Mouse (Mus musculus) intestine, embryonic 16.5 days (tissue): ENCODE measurements around the gene Pard6b. TPM values are rescaled to one million over a fixed set of nuclear protein-coding genes. Genes with fewer than 3 reads are reported as not detected.

Experiments used
- ATAC-seq: fragments of 200-750 bp; cut with Nextera tagmentation; 2 replicates; pipeline ENCODE4 v1.8.0; 2017; ENCODE audit warnings: moderate TSS enrichment, moderate library complexity
- H3K27ac ChIP-seq: fragments of 300-500 bp; sonication (generic); 2 replicates; pipeline ENCODE4 v1.5.1; 2014; ENCODE audit warnings: mild to moderate bottlenecking, low read length
- H3K27me3 ChIP-seq: fragments of 300-500 bp; sonication (generic); replicated peaks from 2 replicates; pipeline ENCODE4 v1.6.1; 2014; ENCODE audit warnings: low read length, control low read depth, mixed read lengths; ENCODE audit not compliant: control insufficient read depth, insufficient read depth
- H3K36me3 ChIP-seq: fragments of 300-500 bp; sonication (generic); 2 replicates; pipeline ENCODE4 v1.6.1; 2014; ENCODE audit warnings: low read length, control low read depth; ENCODE audit not compliant: control insufficient read depth, insufficient read depth
- H3K4me1 ChIP-seq: fragments of 300-500 bp; sonication (generic); 2 replicates; pipeline ENCODE4 v1.6.1; 2014; ENCODE audit warnings: low read length, control low read depth, mixed read lengths; ENCODE audit not compliant: control insufficient read depth, insufficient read depth
- H3K4me2 ChIP-seq: fragments of 300-500 bp; sonication (generic); 2 replicates; pipeline ENCODE4 v1.6.1; 2014; ENCODE audit warnings: low read depth, low read length, control low read depth
- H3K4me3 ChIP-seq: fragments of 300-500 bp; sonication (generic); 2 replicates; pipeline ENCODE4 v1.5.1; 2014; ENCODE audit warnings: mild to moderate bottlenecking, low read length
- H3K9ac ChIP-seq: fragments of 300-500 bp; sonication (generic); 2 replicates; pipeline ENCODE4 v1.6.1; 2014; ENCODE audit warnings: low read depth, low read length
- H3K9me3 ChIP-seq: fragments of 300-500 bp; sonication (generic); 2 replicates; pipeline ENCODE4 v1.6.1; 2016; ENCODE audit warnings: low read length, control low read depth; ENCODE audit not compliant: control insufficient read depth
- WGBS: fragments of 180-500 bp; shearing (Covaris S2); extraction: QIAGEN DNeasy Blood & Tissue Kit; methylation state at CpG from one replicate; pipeline ENCODE4 v1.1.7; 2014; 5-methylcytosine and 5-hydroxymethylcytosine counted together
- polyA plus RNA-seq: library from polyadenylated mRNA; unstranded; fragments of >200 nt; fragmentation: Nextera tagmentation; extraction: Ambion mirVana; gene quantifications from 2 replicates; pipeline ENCODE4 v1.2.1, GENCODE M21; 2015

Pard6b gene
- polyA plus RNA-seq, 1 experiment from 2014 or later, result 7.8 TPM

- Histone ChIP-seq H3K4me1 (peaks cover 16% of the 10 kb centered on the region), H3K9ac (no peak overlapping the region), H3K4me3 (no peak overlapping the region), H3K27ac (no peak overlapping the region), H3K4me2 (no peak overlapping the region), H3K9me3 (no peaks in the 10 kb centered on the region), H3K27me3 (no peaks in the 10 kb centered on the region; the same call in 1 of the 2 replicates), H3K36me3 (no peaks in the 10 kb centered on the region)
- no peak for ATAC-seq
- 72% methylated on average over 5 of the region's 5 CpGs for WGBS
Observed at GRCm38 (mm10) chr2:168113692-168114091, 32.9 kb downstream of the Pard6b start.

- Histone ChIP-seq H3K4me3 (no peak overlapping the region), H3K9me3 (no peaks in the 10 kb centered on the region), H3K36me3 (no peaks in the 10 kb centered on the region), H3K4me1 (peaks cover 16% of the 10 kb centered on the region), H3K27ac (peak overlapping the region; percentile 50), H3K9ac (peak overlapping the region; percentile 68), H3K4me2 (no peak overlapping the region), H3K27me3 (no peaks in the 10 kb centered on the region; the same call in 1 of the 2 replicates)
- peak; percentile 78 for ATAC-seq
- 25% methylated on average over 17 of the region's 17 CpGs for WGBS
Observed at GRCm38 (mm10) chr2:168114699-168115350, 34.0 kb downstream of the Pard6b start.

- Histone ChIP-seq H3K9ac (no peak overlapping the region), H3K27ac (no peak overlapping the region), H3K4me2 (no peak overlapping the region), H3K4me1 (peaks cover 16% of the 10 kb centered on the region), H3K9me3 (no peaks in the 10 kb centered on the region), H3K4me3 (no peak overlapping the region), H3K27me3 (no peaks in the 10 kb centered on the region; the same call in 1 of the 2 replicates), H3K36me3 (no peaks in the 10 kb centered on the region)
- ATAC-seq, result no peak
- WGBS, result 82% methylated on average over 3 of the region's 3 CpGs
Observed at GRCm38 (mm10) chr2:168115826-168116225, 35.0 kb downstream of the Pard6b start.

GRCm38 (mm10) chr2:168117147-168117546 lies 36.3 kb downstream of the Pard6b start:
- ATAC-seq, result peak; percentile 51
- under 1% methylated on average over 37 of the region's 37 CpGs for WGBS

GRCm38 (mm10) chr2:168117553-168117952 lies 36.7 kb downstream of the Pard6b start:
- Histone ChIP-seq H3K4me2 (peak overlapping the region; percentile 93), H3K4me1 (peaks cover 16% of the 10 kb centered on the region), H3K36me3 (no peaks in the 10 kb centered on the region), H3K27me3 (no peaks in the 10 kb centered on the region; the same call in 1 of the 2 replicates), H3K9ac (peak overlapping the region; percentile 69), H3K9me3 (no peaks in the 10 kb centered on the region), H3K4me3 (peak overlapping the region; percentile 52), H3K27ac (no peak overlapping the region)
- 4% methylated on average over 13 of the region's 13 CpGs for WGBS
- ATAC-seq, result peak; percentile 34

More at GRCm38 (mm10) chr2:168117147-168117546, 36.3 kb downstream of the Pard6b start:
- peaks cover 16% of the 10 kb centered on the region for H3K4me1 ChIP-seq
- H3K27ac ChIP-seq, result no peak overlapping the region
- H3K27me3 ChIP-seq, result no peaks in the 10 kb centered on the region; the same call in 1 of the 2 replicates
- no peaks in the 10 kb centered on the region for H3K9me3 ChIP-seq
- H3K36me3 ChIP-seq, result no peaks in the 10 kb centered on the region
- H3K4me2 ChIP-seq, result peak overlapping the region; percentile 93
- peak overlapping the region; percentile 52 for H3K4me3 ChIP-seq
- peak overlapping the region; percentile 69 for H3K9ac ChIP-seq

- peak overlapping the region; percentile 69 for H3K9ac ChIP-seq
- 49% methylated on average over 16 of the region's 16 CpGs for WGBS
- H3K27me3 ChIP-seq, result no peaks in the 10 kb centered on the region; the same call in 1 of the 2 replicates
- peak overlapping the region; percentile 93 for H3K4me2 ChIP-seq
- H3K4me1 ChIP-seq, result peaks cover 16% of the 10 kb centered on the region
- H3K36me3 ChIP-seq, result no peaks in the 10 kb centered on the region
- no peak overlapping the region for H3K4me3 ChIP-seq
- no peak overlapping the region for H3K27ac ChIP-seq
- ATAC-seq, result no peak
- H3K9me3 ChIP-seq, result no peaks in the 10 kb centered on the region
Observed at GRCm38 (mm10) chr2:168117967-168118366, 37.2 kb downstream of the Pard6b start.

GRCm38 (mm10) chr2:168118456-168118855 lies 37.7 kb downstream of the Pard6b start:
- Histone ChIP-seq H3K4me2 (no peak overlapping the region), H3K4me1 (peaks cover 16% of the 10 kb centered on the region), H3K9ac (no peak overlapping the region), H3K4me3 (no peak overlapping the region), H3K27me3 (no peaks in the 10 kb centered on the region; the same call in 1 of the 2 replicates), H3K36me3 (no peaks in the 10 kb centered on the region), H3K27ac (no peak overlapping the region), H3K9me3 (no peaks in the 10 kb centered on the region)
- WGBS, result 75% methylated on average over 3 of the region's 3 CpGs
- ATAC-seq, result no peak

- H3K27ac ChIP-seq, result no peak overlapping the region
- no peak overlapping the region for H3K9ac ChIP-seq
- no peak overlapping the region for H3K4me3 ChIP-seq
- peaks cover 16% of the 10 kb centered on the region for H3K4me1 ChIP-seq
- WGBS, result 68% methylated on average over 12 of the region's 12 CpGs
- ATAC-seq, result no peak
- H3K27me3 ChIP-seq, result no peaks in the 10 kb centered on the region; the same call in 1 of the 2 replicates
- H3K36me3 ChIP-seq, result no peaks in the 10 kb centered on the region
- no peaks in the 10 kb centered on the region for H3K9me3 ChIP-seq
- H3K4me2 ChIP-seq, result no peak overlapping the region
Observed at GRCm38 (mm10) chr2:168119123-168119522, 38.3 kb downstream of the Pard6b start.

- Histone ChIP-seq H3K9ac (no peak overlapping the region), H3K4me2 (no peak overlapping the region), H3K4me3 (no peak overlapping the region), H3K27ac (no peak overlapping the region), H3K36me3 (no peaks in the 10 kb centered on the region), H3K27me3 (no peaks in the 10 kb centered on the region; the same call in 1 of the 2 replicates), H3K4me1 (peaks cover 9% of the 10 kb centered on the region), H3K9me3 (no peaks in the 10 kb centered on the region)
- WGBS, result 87% methylated on average over 4 of the region's 4 CpGs
- no peak for ATAC-seq
Observed at GRCm38 (mm10) chr2:168120906-168121305, 40.1 kb downstream of the Pard6b start.
